Mouse (Mus musculus) G1E (cell line): ENCODE results near the gene Angel2. TPM values are rescaled to one million over a fixed set of nuclear protein-coding genes. Genes with fewer than 3 reads are reported as not detected.

Source experiments
- ATAC-seq: 2 replicates; pipeline ENCODE4 v1.8.0; 2016; ENCODE audit warnings: mild to moderate bottlenecking; ENCODE audit not compliant: insufficient number of reproducible peaks, poor library complexity, low FRiP score, severe bottlenecking; ENCODE audit errors: extremely low read depth
- DNase-seq: peaks from one replicate; pipeline ENCODE4 v3.0.0; 2012; ENCODE audit warnings: low spot score
- H3K27me3 ChIP-seq: 2 replicates; pipeline ENCODE4 v1.6.1; 2012; ENCODE audit warnings: mild to moderate bottlenecking, low read length, inconsistent platforms; ENCODE audit not compliant: insufficient read depth
- H3K36me3 ChIP-seq: replicated peaks from 2 replicates; pipeline ENCODE3; 2012; ENCODE audit warnings: mild to moderate bottlenecking, inconsistent platforms
- H3K4me1 ChIP-seq: 2 replicates; pipeline ENCODE4 v1.6.1; 2012; ENCODE audit warnings: low read depth, low read length, inconsistent platforms, mixed read lengths; ENCODE audit not compliant: insufficient read depth
- H3K4me3 ChIP-seq: 2 replicates; pipeline ENCODE4 v1.5.1; 2012; ENCODE audit warnings: low read depth, mild to moderate bottlenecking, inconsistent platforms, low read length, moderate library complexity, mixed read lengths
- H3K9me3 ChIP-seq: replicated peaks from 2 replicates; pipeline ENCODE4 v1.6.1; 2012; ENCODE audit warnings: inconsistent platforms
- CTCF ChIP-seq: IDR thresholded peaks from 2 replicates; pipeline ENCODE4 v1.5.1; 2012; ENCODE audit warnings: low read depth, low read length, inconsistent platforms, mixed read lengths
- GATA1 ChIP-seq: IDR thresholded peaks from 2 replicates; pipeline ENCODE4 v1.6.1; 2012; ENCODE audit warnings: borderline replicate concordance, low read length, inconsistent platforms, mixed read lengths
- GATA2 ChIP-seq: IDR thresholded peaks from 2 replicates; pipeline ENCODE4 v1.6.1; 2012; ENCODE audit warnings: low read depth, low read length, inconsistent platforms, borderline replicate concordance
- POLR2AphosphoS5 ChIP-seq: IDR thresholded peaks from 2 replicates; pipeline ENCODE4 v1.6.1; 2012; ENCODE audit warnings: low read depth, low read length, inconsistent platforms; ENCODE audit not compliant: insufficient replicate concordance
- TAL1 ChIP-seq: conservative IDR thresholded peaks from 2 replicates; pipeline ENCODE4 v1.6.1; 2012; ENCODE audit warnings: low read depth, low read length, inconsistent platforms, mixed read lengths
- polyA plus RNA-seq: library from polyadenylated mRNA; stranded (reverse); fragments of >175 nt; gene quantifications from 2 replicates; pipeline ENCODE4 v1.2.3, GENCODE M21; 2012
- total RNA-seq, 2 experiments: library from RNA; stranded (forward) in 1 of 2; stranded (reverse) in 1 of 2; fragments of 200-1000 nt in 1 of 2; fragments of >200 nt in 1 of 2; fragmentation: Nextera tagmentation in 1 of 2; gene quantifications; 2 replicates each; pipeline ENCODE4 v1.2.3; 2014 to 2017

Angel2 gene
- total and polyA plus RNA-seq, 3 experiments = 11.4 to 43.9 (median 43.5) TPM

DNA sequence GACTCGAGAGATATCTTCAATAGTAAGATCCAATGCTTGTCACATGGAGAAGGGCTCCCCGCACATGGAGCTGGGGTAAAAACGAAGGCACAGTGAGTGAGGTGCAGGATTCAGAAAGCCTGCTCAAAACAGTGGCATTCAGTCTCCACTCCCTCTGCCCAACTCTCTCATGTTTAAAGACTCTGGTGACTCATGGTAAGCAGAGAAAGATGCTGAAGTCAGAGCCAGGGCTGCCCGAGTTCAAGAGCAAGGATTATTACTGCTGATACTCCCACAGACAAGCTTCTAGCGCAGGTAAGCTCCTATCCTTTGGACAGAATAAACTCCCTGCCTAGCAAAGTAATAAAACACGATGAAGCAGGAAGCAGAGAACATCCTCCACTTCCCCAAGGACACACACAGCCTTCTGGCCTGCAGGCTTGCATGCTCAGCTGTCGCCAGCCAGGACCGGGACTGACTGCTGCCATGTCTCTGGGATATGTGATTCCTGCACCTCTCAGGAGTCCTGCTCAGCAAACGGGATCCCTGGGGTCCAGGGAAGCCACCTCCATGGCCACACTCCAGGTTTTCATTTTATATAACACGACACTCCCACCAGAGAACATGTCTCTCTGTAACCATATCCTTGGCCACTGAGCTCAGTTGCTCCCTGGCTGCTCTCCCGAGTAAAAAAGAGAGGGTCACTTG is 52.1 kb downstream of the Angel2 start:
- Histone ChIP-seq H3K36me3 (no peaks in the 10 kb centered on the region), H3K9me3 (no peaks in the 10 kb centered on the region; the same call in 1 of the 2 replicates), H3K27me3 (peaks cover 71% of the 10 kb centered on the region), H3K4me1 (no peaks in the 10 kb centered on the region), H3K4me3 (no peak overlapping the region)
- no peak for TF ChIP-seq GATA1
- TF ChIP-seq TAL1 = no peak
- TF ChIP-seq GATA2 = no peak
- TF ChIP-seq CTCF = no peak
- TF ChIP-seq POLR2AphosphoS5 = no peak
- no peak for DNase-seq
- no peak for ATAC-seq

DNA sequence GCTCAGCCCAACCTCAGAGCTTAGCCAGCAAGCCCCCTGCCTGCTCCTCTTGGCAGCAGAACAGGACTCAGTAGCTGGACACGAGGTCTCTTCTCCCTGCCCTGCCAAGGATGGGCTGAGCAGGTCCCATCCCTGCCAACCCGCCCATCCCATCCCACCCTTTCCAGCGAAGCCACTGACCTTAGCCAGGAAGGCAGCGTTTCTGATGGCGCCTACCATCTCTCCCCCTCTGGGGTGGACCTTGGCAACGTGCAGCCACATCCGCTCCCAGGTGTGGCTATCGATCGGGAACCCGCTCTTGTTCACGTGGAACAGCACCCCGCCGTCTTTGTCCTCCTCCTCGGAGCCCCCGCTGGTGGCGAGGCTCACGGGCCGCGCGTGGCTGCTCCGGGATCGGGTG is 53.1 kb downstream of the Angel2 start:
- Histone ChIP-seq H3K4me1 (no peaks in the 10 kb centered on the region), H3K4me3 (no peak overlapping the region), H3K36me3 (no peaks in the 10 kb centered on the region), H3K9me3 (no peaks in the 10 kb centered on the region; the same call in 1 of the 2 replicates), H3K27me3 (peaks cover 62% of the 10 kb centered on the region)
- no peak for TF ChIP-seq POLR2AphosphoS5
- no peak for TF ChIP-seq TAL1
- no peak for TF ChIP-seq CTCF
- TF ChIP-seq GATA1 = no peak
- no peak for TF ChIP-seq GATA2
- no peak for ATAC-seq
- no peak for DNase-seq

- DNase-seq (no peak), ATAC-seq (no peak)
- Histone ChIP-seq H3K27me3 (peaks cover 56% of the 10 kb centered on the region), H3K36me3 (no peaks in the 10 kb centered on the region), H3K4me3 (no peak overlapping the region), H3K4me1 (no peaks in the 10 kb centered on the region), H3K9me3 (no peaks in the 10 kb centered on the region; the same call in 1 of the 2 replicates)
- TF ChIP-seq GATA1 (no peak), TAL1 (no peak), POLR2AphosphoS5 (no peak), GATA2 (no peak)
These were observed 53.7 kb downstream of the Angel2 start for GRCm38 (mm10) chr1:190978511-190979073.

DNA sequence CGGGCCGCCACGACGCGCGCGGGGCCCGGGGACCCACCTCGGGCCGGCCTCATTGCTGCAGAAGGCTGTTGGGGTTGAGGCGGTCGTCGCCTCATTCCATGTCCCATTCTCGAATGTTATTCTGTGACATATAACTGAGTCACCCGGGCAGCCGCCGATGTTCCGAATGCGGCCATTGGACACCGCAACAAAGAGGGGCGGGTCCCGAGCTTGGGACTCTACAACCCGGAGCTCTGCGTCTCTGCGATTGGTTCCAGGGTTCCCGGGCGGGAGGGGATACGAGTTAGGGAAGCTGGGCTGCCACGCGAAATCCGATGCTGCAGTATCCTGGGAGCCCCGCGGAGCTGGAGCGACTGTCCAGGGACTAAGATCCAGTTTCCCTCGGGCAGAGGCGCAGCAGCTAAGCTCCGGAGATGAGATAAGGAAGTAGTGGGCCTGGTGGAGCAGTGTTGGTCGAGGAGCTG is 54.2 kb downstream of the Angel2 start, which contains the start of gene Vash2:
Gene Vash2, minus strand, starts transcription at position 197 of the 464 bp plus-strand sequence.
- DNase-seq = no peak
- no peak for TF ChIP-seq POLR2AphosphoS5
- no peak for TF ChIP-seq TAL1
- TF ChIP-seq GATA1 = no peak
- no peak for TF ChIP-seq CTCF
- no peak for TF ChIP-seq GATA2
- Histone ChIP-seq H3K27me3 (peaks cover 51% of the 10 kb centered on the region), H3K4me1 (no peaks in the 10 kb centered on the region), H3K36me3 (no peaks in the 10 kb centered on the region), H3K9me3 (no peaks in the 10 kb centered on the region; the same call in 1 of the 2 replicates), H3K4me3 (no peak within 1 kb of the TSS)
- ATAC-seq = no peak

DNA sequence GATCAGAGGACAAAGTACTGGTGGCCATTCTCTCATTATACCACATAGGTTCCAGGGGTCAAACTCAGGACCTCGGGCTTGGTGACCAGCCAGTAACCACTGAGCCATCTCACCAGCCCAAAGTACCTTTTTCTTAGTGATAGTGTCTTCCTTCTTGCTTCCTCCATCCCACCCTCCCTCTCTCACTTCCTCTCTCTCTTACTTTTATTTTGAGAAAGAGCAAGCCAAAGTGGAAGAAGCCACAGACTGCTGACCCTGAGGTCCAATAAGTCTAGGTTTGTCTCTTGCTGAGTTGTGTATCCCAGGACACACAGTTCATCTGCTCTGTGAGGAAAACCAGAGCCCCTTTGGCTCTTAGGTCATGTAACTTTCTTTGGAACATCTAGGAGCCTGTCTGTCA is 55.6 kb downstream of the Angel2 start:
- H3K9me3 ChIP-seq = no peaks in the 10 kb centered on the region; the same call in 1 of the 2 replicates
- H3K36me3 ChIP-seq = no peaks in the 10 kb centered on the region
- H3K4me1 ChIP-seq = no peaks in the 10 kb centered on the region
- no peak overlapping the region for H3K4me3 ChIP-seq
- DNase-seq = no peak
- ATAC-seq = no peak
- H3K27me3 ChIP-seq = peaks cover 38% of the 10 kb centered on the region
- TF ChIP-seq POLR2AphosphoS5 (no peak), GATA1 (no peak), CTCF (no peak), TAL1 (no peak), GATA2 (no peak)

- Histone ChIP-seq H3K27me3 (peaks cover 34% of the 10 kb centered on the region), H3K4me3 (no peak overlapping the region)
- ATAC-seq = no peak
These were observed 56.5 kb downstream of the Angel2 start for GRCm38 (mm10) chr1:190981412-190981811.

More at GRCm38 (mm10) chr1:190981412-190981811, 56.5 kb downstream of the Angel2 start:
- H3K36me3 ChIP-seq = no peaks in the 10 kb centered on the region
- no peak for DNase-seq
- H3K9me3 ChIP-seq = no peaks in the 10 kb centered on the region; the same call in 1 of the 2 replicates
- H3K4me1 ChIP-seq = no peaks in the 10 kb centered on the region
- TF ChIP-seq CTCF = no peak
